Mouse (Mus musculus): ENCODE data around the gene Ssc4d.

Gene Ssc4d

DNA sequence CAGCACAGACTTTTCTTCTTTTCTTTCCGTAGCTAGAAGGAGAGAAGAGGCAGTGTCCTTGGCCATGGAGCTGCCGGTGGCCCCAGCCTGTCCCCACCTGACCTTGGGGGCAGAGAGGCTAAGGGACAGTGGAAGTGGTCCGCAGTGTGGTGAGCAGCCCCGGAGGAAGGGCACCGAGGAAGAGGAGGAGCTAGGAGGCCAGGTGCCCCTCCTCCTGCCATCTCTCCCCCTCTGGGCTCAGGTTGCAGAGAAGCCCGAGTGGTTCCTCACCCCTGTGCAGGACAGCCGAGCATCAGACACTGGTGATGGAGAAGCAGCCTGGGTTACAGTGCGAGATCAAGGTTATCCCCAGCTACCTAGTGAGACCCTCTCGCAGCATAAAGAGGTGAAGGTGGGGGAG is at the start of gene Ssc4d:
Gene Ssc4d (minus strand): TSS at position 167 of the 400 bp plus-strand sequence.
- no peak for DNase-seq (ENCODE audit: low read depth)

DNA sequence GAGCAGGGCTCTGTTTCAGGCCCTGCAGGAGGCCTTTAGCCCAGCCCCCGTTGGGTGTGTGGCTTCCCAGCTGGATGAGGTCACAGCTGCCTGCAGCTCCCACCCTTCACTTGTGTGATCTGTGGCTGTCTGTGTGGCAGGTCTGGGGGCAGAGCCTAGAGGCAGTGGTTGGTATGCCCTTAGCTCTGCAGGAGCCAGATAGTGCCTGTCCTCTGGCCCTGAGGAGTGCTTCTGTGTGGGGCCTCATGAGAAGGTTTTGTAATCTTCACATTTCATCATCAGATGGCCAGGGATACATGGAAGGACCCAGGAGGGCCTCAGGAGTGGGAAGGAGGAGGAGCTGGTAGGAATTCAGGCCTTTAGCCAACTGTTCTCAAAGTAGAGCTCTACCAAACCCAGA is 45.6 kb upstream of the Ssc4d start:
- no peak for DNase-seq (ENCODE audit: low read depth)

DNA sequence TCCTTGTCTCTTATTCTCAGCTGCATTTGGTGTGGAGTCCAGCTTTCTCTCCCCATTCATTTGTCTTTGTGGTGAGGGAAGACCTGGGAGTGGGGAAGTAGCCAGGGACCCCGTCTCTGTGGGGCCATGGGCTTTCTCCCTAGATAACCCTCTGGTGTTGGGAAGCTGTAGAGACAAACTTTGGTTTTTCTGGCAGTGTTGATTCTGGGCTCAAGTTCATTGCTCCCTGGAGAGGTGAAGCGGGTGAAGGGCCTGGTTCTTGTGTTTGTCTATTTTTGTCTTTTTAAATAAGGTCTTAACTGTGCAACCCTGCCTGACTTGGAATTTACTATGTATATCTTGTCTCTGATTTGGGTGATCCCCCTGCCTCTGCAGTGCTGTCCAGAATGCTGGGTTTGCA is 44.4 kb upstream of the Ssc4d start:
- no peak for DNase-seq (ENCODE audit: low read depth)

DNA sequence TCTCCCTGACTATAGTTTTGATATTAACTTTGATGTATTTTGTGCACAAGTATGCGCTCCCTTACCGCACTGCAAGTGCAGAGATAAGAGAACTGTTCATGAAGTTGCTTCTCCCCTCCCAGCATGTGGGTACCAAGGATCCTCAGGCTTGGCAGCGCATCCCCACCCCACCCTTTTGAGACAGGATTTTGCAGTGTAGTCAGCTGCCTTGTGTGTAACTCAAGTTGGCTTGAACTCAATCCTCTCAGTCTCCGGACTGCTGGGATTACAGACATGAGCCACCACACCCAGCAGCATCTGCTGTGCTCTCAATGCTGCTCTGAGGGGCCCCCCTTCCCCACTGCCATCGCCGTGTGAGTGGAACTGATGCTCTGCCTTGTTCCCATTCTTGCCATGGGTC is 42.9 kb upstream of the Ssc4d start:
- no peak for DNase-seq (ENCODE audit: low read depth)

DNA sequence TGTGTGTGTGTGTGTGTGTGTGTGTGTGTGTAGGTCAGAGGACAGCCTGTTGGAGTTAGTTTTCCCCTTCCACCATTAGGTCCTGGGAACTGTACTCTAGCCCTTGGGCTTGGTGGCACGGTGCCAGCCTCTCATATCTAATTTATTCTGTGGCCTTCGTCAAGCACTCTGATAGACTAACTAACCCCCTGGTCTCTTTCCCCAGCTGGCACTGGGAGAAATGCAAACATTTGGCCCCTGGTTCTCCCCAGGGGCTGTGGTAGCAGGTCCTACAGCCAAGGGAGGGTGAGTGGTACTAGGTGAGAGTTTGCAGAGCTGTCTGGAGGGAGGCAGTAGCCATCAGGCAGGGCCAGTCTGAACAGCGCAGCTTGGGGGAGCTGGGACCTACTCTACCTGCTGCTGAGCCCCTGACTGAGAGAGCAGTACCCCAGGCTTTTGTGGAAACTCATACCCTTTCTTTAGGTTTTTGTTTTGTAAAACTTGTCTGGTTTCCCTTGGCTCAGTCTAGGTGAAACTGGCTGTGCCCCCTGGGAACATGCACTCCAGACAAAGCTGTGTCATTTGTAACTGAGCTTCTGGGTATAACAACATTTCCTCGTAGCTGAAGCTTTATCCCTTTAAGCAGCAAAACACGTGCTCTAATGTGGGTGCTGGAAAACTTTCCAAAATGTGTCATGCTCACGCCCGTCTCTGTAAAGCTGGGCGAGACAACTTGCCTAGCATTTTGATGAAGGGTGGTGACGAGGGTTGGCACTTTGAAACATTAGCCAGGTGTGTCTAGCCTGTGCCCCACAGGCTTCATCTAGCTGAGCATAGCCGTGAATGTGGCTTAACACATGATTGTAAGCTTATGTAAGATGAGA is 41.9 kb upstream of the Ssc4d start:
- DNase-seq (ENCODE audit: low read depth): no peak

DNA sequence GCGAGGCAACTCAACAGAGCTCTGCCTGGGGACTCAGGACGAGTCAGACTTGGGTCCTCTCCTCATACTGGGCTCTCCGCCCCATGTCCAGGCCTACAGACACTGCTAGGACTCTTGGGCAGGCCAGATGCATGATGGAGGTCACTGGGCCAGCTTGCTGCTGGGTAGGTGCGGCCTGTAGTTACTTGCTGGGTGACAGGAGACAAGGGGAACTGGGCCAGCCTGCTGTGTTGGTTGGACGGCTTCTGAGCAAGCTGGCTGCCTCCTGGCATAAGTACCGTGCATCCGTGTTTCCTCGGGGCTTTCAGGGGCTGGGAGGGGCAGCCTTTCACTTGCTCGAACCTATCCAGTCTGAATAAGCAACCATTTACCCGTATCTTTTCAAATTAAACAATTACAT is 41.3 kb upstream of the Ssc4d start:
- DNase-seq (ENCODE audit: low read depth): no peak

DNA sequence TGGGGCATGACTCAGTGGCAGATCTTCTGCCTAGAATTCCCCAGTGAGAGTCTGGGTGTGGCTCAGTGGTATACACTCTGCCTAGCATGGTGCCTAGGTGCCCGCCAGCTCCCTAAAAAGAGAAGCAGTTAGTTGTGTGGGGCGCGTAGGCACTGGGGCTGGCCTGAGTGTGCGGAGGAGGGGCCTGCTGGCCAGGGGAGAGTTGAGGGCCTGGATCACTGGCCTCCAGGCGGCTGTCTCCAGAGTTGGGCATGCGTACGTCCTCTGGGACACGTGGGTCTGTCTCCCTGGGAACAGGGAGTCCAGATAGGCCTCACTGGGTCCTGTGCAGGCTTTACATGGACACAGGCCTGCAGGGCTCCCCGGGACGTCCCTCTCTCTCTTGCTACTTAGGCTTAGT is 40.5 kb upstream of the Ssc4d start:
- DNase-seq (ENCODE audit: low read depth): no peak

DNA sequence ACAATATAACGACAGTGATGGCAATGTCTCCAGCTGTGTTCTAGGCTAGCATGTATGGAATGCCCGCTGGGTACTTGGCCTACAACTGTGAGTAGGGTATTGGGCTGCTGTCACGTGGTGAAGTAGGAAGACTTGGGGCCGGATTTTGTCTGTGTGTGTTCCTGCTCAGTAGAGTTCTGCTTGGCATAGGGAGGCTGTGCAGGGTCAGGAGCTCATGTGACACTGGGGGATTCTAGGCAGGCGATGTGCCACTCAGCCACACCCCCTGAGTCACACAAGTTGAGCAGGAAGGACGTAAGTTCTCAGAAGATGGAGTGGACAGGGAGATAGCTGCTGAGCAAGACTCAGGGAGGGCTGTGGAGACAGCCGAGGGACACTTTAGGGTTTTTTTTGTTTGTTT is 33.4 kb upstream of the Ssc4d start:
- DNase-seq (ENCODE audit: low read depth): no peak

DNA sequence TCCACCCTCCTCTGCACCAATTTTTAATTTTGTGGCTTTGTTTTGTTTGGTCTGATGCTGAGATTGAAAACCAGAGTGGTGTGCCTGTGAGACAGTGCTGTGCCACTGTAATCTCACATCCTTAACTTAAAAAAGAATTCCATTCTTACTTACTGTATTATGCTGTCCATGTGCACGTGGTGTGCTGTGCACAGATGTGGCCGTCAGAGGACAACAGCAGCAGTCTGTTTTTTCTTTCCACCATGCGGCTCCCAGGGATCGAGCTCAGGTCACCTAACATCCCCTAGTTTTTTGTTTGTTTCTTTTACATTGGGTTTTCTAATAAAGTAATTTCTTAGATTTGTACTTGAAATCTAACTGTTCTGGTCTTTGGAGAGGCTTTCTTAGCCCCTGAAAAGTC is 30.2 kb upstream of the Ssc4d start:
- no peak for DNase-seq (ENCODE audit: low read depth)

DNA sequence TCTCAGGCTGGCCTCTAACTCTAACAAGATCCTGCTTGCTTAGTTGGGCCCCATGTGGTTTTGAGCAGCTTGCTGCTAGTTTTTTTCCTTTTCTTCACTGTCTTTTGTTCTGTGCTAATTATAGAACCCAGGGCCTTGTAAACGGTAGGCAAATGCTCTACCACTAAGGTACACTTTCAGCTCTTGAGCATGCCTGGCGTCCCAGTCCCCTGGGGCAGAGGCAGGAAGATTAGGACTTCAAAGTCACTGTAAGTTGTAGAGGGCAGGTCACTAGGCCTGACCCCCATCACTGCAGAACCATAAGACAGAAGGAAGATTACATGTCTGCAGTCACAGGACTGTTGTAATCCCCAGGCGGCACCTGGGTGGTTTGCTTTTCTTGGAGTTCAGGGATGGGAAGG is 28.4 kb upstream of the Ssc4d start:
- no peak for DNase-seq (ENCODE audit: low read depth)

DNA sequence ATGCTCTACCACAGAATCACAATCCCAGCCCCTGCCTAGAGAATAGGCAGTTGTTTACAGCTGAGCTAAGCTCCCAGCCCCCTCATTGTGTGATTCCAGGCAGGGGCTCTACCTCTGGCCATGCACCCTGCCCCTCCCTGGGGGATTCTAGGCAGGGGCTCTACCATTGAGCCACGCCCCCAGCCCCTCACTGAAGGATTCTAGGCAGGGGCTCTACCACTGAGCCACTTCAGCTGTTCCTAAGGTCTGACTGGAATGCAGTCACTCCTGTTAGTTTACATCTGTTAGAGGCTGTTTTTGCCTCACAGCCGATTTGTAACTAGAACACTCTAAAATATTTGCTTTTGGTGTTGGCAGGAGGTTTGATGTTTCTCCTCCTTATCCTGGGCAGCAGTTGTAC is 28.0 kb upstream of the Ssc4d start:
- DNase-seq (ENCODE audit: low read depth): no peak

DNA sequence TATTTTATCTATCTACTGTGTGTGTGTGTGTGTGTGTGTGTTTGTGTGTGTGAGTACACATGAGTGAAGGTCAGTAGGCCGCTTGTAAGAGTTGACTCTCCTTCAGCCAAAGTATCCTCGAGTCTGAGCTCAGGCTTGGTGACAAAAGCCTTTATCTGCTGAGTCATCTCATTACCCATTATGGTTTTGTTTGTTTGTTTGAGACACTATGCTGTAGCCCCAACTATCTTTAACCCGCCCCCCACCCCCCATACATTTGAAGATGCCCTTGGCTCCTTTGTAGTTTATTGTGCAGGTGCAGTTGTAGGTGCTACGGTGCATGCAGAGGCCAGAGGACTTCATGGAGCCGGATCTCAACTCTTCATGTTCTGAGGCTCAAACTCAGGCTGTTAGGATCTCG is 26.9 kb upstream of the Ssc4d start:
- no peak for DNase-seq (ENCODE audit: low read depth)

DNA sequence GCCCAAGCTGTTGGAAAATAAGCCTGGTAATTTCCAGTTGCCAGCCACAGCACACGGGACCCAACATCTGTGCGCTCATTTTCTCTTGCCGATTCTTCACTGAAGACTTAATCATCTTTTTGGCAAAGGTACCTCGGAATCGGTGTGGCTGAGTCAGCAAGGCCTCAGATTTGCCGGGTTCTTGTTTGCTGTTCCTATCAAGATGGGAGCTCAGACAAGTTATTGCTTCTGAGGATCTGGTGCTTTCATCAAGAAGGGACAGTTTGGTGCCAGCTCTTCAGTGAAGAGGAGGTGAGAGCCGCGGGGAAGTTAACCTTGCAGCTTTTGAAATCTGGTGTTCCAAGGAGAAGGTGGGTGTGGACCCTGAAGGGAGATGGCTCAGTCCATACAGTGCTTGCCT is 21.8 kb upstream of the Ssc4d start:
- no peak for DNase-seq (ENCODE audit: low read depth)

DNA sequence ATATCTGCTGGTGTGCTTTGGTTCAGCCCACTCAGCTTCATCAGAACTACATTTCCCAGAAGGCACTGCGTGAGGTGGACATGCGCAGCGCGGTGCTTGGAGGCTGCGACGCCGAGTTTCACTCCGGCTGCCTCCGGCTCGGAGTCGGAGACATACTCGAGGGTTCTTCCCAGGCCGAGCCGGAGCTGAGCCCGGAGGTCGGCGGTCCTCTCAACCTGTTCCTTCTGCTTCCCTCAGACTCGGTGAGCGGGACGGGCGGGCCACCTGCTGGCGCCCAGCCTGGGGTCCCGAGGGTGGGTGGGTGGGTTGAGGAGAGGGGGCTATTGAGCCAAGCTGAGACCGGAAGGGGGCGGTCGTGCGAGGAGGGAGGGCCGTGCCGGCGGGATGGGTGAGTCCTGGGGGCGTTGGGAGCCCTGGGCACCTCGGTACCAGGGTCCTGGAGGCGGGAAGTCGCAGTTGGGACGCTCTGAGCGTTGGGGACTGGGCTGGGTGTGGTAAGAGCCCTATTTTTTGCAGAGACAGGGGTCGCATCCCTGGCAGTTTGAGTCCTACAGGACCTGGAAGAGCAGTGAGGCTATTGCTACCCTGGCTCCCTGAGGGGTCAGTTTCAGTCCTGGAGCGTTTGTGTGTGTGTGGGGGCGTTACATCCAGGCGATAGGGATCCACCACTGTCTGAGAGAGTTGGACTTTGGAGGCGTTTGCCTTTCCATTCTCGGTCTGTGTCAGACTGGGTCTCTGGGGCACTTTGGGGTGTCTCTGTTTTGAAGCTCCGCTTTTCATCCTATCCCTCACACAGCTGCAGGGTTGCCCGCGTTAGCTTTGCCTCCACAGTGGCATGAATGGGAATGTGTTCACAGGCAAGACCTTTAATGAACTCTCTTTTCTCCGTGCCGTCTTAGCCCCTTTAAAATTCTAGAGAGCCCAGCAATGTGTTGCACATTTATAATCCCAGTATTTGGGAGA is 20.7 kb upstream of the Ssc4d start, which contains the start of gene Dtx2:
Gene Dtx2 (plus strand): TSS at position 76 of the 963 bp plus-strand sequence.
- DNase-seq (ENCODE audit: low read depth): peak; percentile 74

DNA sequence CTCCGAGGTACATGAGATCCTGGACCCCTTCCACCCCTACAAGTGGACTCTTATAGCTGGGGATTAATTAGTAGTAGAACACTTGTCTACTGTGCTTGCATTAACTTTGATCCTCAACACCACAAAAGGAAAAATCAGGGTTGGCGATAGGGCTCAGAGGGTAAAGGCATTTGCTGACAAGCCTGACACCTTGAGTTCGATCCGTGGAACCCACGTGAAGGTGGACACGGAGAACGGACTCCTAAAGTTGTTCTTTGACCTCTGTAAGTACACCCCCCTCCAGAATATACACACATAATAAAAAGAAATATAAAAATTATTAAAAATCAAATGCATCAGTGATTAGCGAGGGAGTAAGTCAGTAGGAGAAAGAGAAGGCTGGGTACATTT is 20.0 kb upstream of the Ssc4d start:
- no peak for DNase-seq (ENCODE audit: low read depth)

DNA sequence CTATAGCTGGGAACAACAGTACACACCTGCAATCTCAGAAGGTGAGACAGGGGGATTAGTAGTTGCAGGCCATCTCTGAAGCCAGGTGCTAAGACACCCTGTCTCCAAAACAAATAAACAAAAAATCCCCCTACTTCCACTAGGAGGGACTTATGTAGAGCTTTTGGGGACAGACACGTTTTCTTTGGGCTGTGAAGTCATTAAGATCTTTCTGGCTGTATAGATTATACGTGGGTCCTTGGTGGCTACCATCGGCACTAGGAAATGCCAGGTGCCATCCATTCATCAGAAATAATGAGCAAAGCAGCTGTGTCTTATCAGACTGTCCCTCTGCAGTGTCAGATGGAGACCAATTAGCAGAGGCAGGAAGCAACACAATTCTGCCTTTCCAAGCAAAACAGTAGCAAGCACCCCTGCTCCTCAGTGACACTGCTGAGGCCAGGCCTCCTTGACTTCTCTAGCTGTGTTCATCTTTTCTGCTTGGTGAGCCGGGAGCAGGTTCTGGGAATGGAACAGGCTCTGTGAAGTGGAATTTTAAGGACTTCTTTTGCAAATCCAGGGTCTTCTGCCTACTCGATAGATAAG is 19.1 kb upstream of the Ssc4d start:
- no peak for DNase-seq (ENCODE audit: low read depth)

DNA sequence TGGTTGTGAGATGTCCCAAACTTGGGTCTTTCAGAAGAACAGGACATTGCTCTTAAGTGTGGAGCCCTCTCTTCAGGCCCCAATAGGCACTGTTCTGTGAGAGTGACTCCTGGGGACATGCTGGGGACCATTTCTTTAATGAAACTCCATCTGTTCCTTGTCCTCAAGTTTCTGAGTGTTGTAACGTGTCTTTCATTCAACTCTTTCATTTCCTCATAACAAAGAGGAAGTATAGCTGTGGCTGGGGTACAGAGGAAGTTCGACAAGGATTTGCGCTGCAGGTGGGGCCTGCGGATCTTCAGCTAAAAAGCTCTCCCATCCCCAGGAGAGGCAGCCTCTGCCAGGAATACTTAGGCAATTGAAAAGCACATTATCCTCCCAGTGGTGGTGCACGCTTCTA is 16.3 kb upstream of the Ssc4d start:
- DNase-seq (ENCODE audit: low read depth): peak; percentile 32

DNA sequence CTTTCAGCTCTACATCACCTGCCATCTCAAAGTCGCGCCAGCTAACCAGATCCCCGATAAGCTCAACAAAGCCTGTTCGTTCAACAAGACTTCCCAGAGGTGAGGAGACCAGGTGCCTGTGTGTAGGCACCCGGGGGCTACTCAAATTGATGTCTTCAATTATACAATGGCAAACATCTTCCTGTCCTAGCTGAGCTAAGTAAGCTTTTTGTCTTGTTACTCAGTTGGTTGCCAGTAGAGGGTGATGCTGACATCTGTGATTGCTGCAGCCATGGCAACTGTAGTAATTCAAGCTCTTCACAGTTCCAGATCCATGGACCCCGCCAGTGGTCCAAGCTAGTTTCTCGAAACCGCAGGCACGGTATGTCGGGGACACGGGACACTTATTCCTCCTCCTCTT is 12.9 kb upstream of the Ssc4d start:
- DNase-seq (ENCODE audit: low read depth): no peak

DNA sequence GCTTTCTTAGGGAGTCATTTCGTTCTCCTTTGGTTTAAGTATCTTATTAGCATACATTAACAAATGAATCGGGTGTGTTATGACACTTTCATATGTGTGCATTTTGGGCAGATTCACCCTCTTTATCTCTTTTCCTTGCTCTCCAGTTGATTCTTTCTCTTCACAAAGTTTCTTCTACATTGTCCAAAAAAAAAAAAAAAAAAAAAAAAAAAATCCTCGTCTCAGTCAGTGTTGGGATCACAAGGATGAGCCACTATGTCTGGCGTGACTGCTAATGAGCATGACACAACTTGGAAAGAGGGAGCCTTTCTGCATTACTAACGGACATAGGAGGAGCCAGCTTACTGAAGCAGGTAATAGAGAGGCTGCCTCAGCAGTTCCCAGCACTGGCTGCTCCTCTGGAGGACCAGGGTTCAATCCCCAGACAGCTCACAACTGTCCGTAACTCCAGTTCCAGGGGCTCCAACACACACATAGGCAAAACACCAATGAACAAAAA is 10.3 kb upstream of the Ssc4d start:
- DNase-seq (ENCODE audit: low read depth): no peak

DNA sequence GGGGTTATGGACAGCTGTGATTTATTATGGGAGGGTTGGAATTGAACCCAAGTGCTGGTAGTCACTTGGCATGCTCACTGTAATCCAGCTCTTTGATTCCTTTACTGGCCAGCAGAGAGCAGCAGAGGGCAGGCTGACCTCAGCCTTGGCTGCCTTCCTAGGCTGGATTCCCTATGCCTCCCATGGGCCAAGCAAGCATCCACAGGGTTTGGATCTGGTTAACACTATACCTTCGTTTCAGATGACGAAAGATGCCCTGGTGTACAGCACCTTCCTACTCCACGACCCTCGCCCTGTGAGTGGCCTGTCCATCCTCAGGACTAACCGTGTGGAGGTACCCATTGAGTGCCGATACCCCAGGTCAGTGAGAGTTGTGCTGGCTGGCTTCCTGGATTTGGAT is 8.1 kb upstream of the Ssc4d start:
- DNase-seq (ENCODE audit: low read depth): peak; percentile 38

DNA sequence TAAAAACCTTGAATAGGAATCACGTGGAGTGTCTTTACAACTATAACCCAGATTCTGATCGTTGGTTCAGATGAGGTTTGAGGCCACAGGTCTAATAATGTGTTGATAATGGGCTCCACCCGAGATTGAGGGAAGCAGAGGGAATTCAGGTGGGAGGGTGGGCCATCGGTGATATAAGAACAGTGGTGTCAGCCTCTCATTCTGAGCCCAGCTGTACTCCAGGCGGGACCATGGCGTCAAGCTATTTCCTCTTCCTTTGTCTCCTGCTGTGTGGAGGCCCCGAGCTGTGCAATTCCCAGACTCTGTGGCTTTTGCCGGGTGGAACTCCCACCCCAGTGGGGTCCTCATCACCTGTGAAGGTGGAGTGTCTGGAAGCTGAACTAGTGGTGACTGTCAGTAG is 5.6 kb upstream of the Ssc4d start, which contains the start of gene Zp3:
Gene Zp3 (plus strand): TSS at position 196 of the 400 bp plus-strand sequence.
- no peak for DNase-seq (ENCODE audit: low read depth)

DNA sequence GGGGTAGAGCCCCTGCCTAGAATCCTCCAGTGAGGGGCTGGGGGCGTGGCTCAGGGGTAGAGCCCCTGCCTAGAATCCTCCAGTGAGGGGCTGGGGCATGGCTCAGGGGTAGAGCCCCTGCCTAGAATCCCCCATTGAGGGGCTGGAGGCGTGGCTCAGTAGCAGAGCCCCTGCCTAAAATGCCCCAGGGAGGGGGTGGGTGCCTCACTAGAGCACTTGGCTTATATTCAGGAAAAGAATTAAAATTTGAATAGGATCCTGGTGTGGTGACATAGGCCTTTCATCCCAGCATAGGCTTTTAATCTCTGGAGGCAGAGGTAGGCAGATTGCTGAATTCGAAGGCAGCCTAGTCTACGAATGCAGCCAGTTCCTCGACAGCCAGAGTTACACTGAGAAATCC is 5.0 kb upstream of the Ssc4d start:
- no peak for DNase-seq (ENCODE audit: low read depth)
